Mouse (Mus musculus) heart, embryonic 12.5 days (tissue): Measurements from ENCODE around the gene Rad54l. TPM values are rescaled to one million over a fixed set of nuclear protein-coding genes. Genes with fewer than 3 reads are reported as not detected.

Source experiments
- ATAC-seq: fragments of 200-750 bp; cut with Nextera tagmentation; 2 replicates; pipeline ENCODE4 v1.8.0; 2017; ENCODE audit warnings: moderate TSS enrichment, moderate library complexity; ENCODE audit not compliant: insufficient number of reproducible peaks, low FRiP score
- H3K27ac ChIP-seq: fragments of 300-500 bp; sonication (generic); 2 replicates; pipeline ENCODE4 v1.5.1; 2016; ENCODE audit warnings: mild to moderate bottlenecking, moderate library complexity; ENCODE audit not compliant: poor library complexity, severe bottlenecking
- H3K27me3 ChIP-seq: fragments of 300-500 bp; sonication (generic); replicated peaks from 2 replicates; pipeline ENCODE4 v1.6.1; 2016; ENCODE audit warnings: mild to moderate bottlenecking, moderate library complexity
- H3K36me3 ChIP-seq: fragments of 300-500 bp; sonication (generic); 2 replicates; pipeline ENCODE4 v1.6.1; 2016; ENCODE audit warnings: mild to moderate bottlenecking, moderate library complexity
- H3K4me1 ChIP-seq: fragments of 300-500 bp; sonication (generic); replicated peaks from 2 replicates; pipeline ENCODE4 v1.6.1; 2016; ENCODE audit warnings: mild to moderate bottlenecking
- H3K4me2 ChIP-seq: fragments of 300-500 bp; sonication (generic); 2 replicates; pipeline ENCODE4 v1.6.1; 2016; ENCODE audit warnings: mild to moderate bottlenecking, moderate library complexity
- H3K4me3 ChIP-seq: fragments of 300-500 bp; sonication (generic); 2 replicates; pipeline ENCODE4 v1.5.1; 2016; ENCODE audit warnings: mild to moderate bottlenecking
- H3K9ac ChIP-seq: fragments of 300-500 bp; sonication (generic); 2 replicates; pipeline ENCODE4 v1.6.1; 2016; ENCODE audit warnings: mild to moderate bottlenecking, moderate library complexity
- H3K9me3 ChIP-seq: fragments of 300-500 bp; sonication (generic); replicated peaks from 2 replicates; pipeline ENCODE4 v1.6.1; 2016; ENCODE audit warnings: mild to moderate bottlenecking, moderate library complexity
- WGBS: fragments of 180-500 bp; shearing (Covaris S2); methylation state at CpG from one replicate; pipeline ENCODE4 v1.1.7; 2016; 5-methylcytosine and 5-hydroxymethylcytosine counted together
- polyA plus RNA-seq: library from polyadenylated mRNA; unstranded; fragments of >200 nt; fragmentation: Nextera tagmentation; extraction: Ambion mirVana; gene quantifications from 2 replicates; pipeline ENCODE4 v1.2.1, GENCODE M21; 2016

Rad54l gene
- polyA plus RNA-seq, 1 experiment from 2014 or later = 25.1 TPM

DNA sequence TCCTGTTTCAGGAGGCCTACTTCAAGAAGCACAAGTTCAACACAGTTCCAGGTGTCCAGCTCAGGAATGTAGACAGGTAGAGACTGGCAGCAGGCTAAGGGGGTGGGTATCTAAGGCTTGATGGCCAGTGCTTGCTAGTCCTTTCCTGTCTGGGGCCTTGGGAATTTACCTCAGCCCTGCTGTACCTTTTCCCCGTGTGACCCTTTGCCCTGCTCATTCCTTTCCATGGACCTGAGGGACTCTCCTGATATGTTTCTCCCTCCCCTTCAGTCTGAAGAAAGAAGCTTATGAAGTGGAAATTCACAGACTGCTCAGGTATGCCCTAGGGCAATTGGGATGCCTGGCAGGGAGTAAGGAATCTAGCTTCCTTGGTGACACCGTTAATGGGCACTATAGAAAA is 34.4 kb upstream of the Rad54l start:
- ATAC-seq = no peak

DNA sequence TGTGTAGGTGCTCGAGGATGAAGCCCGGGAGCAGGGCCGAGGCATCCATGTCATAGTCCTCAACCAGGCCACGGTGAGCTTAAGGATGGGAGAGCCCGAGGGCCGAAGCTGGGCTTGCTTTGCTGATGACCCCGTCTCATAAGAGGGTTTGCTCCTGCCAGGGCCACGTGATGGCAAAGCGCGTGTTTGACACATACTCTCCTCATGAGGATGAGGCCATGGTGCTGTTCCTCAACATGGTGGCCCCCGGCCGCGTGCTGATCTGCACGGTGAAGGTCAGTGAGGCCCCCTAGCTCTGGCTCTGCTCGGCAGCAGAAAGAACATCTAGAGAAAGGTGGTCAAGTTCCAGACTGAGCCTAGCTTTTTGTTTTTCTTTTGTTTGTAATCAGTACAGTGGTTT is 29.2 kb upstream of the Rad54l start:
- Histone ChIP-seq H3K4me3 (no peak overlapping the region), H3K27ac (no peak overlapping the region), H3K9me3 (no peaks in the 10 kb centered on the region), H3K4me2 (no peak overlapping the region), H3K9ac (no peak overlapping the region), H3K4me1 (peaks cover 11% of the 10 kb centered on the region), H3K36me3 (peaks cover 61% of the 10 kb centered on the region), H3K27me3 (no peaks in the 10 kb centered on the region)
- WGBS = 93% methylated on average over 15 of the region's 15 CpGs
- no peak for ATAC-seq

More for the DNA sequence above, 34.4 kb upstream of the Rad54l start:
- H3K27me3 ChIP-seq = no peaks in the 10 kb centered on the region
- H3K4me3 ChIP-seq = no peak overlapping the region
- H3K4me2 ChIP-seq = no peak overlapping the region
- H3K4me1 ChIP-seq = peaks cover 18% of the 10 kb centered on the region
- peaks cover 85% of the 10 kb centered on the region for H3K36me3 ChIP-seq
- no peak overlapping the region for H3K9ac ChIP-seq
- H3K27ac ChIP-seq = no peak overlapping the region
- 84% methylated on average over 2 of the region's 2 CpGs for WGBS
- no peaks in the 10 kb centered on the region for H3K9me3 ChIP-seq

DNA sequence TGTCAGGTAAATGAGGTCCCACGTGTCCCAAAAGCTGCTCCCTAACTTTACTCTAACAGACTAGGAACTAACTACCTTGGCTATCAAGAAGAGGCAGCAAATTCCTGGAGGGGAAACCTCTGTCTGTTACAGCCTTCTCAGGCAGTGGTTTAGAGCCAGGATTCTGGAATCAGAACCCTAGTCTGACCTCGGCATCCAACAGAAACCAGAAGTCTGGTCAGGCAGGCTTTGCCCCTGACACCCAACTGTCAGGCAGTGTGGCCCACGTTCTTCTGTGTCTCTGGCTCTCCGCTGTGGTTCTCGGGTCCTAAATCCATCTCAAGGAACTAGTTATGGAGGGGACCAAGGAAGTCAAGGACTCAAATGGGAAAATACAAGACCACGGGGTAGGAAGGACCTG is 27.7 kb upstream of the Rad54l start, which contains the start of gene Lurap1:
Gene Lurap1 (minus strand): TSS at position 101 of the 400 bp plus-strand sequence.
- Histone ChIP-seq H3K27me3 (no peaks in the 10 kb centered on the region), H3K4me1 (peaks cover 11% of the 10 kb centered on the region), H3K9ac (peak within 1 kb of the TSS; percentile 95), H3K27ac (peak within 1 kb of the TSS; percentile 91), H3K4me3 (peak within 1 kb of the TSS; percentile 88), H3K9me3 (0 out of 2 replicates have a peak, but pooled peaks cover 4% of the 10 kb centered on the region), H3K4me2 (peak within 1 kb of the TSS; percentile 83), H3K36me3 (peaks cover 47% of the 10 kb centered on the region)
- ATAC-seq = no peak
- 69% methylated on average over 6 of the region's 6 CpGs for WGBS

DNA sequence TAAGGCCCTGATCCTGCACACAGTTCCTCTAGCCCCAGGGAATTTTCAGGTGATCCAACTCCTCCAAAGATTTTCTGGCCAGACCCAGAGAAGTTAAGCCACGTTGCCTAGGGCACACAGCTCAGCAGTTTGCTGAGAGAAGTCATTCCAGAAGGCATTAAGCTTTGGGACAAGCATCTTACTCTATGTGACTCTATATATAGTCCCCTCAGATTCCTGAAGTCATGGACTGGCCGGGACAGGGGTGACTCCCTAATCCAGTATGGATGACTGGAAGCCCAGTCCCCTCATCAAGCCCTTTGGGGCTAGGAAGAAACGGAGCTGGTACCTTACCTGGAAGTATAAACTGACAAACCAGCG is 27.4 kb upstream of the Rad54l start:
- no peaks in the 10 kb centered on the region for H3K27me3 ChIP-seq
- peak overlapping the region; percentile 91 for H3K27ac ChIP-seq
- H3K4me3 ChIP-seq = peak overlapping the region; percentile 88
- peak overlapping the region; percentile 83 for H3K4me2 ChIP-seq
- H3K9me3 ChIP-seq = 0 out of 2 replicates have a peak, but pooled peaks cover 4% of the 10 kb centered on the region
- H3K4me1 ChIP-seq = peaks cover 11% of the 10 kb centered on the region
- ATAC-seq = no peak
- peaks cover 43% of the 10 kb centered on the region for H3K36me3 ChIP-seq
- H3K9ac ChIP-seq = peak overlapping the region; percentile 95
- 14% methylated on average over 4 of the region's 4 CpGs for WGBS

DNA sequence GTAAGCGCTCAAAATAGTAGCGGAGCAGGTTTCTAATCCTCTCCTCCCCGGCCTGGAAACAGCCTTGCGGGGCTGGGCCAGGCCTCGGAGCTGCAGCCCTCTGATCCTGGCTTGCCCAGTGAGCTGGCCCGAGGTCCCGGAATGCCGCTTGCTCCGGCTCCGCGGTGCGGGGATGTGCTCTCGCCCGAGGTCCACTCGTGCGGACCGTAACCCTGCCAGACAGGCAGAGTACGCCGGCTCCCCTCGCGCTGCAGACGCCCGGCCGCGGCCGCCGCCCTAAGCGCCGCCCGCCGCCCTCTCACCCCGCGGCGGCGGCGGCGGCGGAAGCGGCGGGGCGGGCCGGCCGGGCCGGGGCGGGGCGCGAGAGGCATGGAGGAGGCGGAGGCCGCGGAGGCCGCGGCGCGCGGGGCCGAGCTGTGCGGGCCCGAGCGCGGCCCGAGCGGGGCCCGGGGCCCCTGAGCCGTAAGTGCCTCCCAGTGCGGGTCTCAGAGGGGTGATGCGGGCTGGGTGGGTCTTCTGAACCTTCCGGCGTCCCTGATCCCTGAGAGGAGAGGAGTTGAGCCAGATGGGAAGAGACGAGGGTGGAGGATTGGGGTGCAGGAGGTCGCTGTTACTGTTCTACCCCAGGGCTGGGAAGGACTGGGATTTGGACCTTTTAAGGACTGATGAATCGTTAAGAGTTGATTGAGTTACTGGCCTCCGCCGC is 26.8 kb upstream of the Rad54l start:
- Histone ChIP-seq H3K27ac (peak overlapping the region; percentile 91), H3K36me3 (peaks cover 37% of the 10 kb centered on the region), H3K4me1 (peaks cover 11% of the 10 kb centered on the region), H3K4me3 (peak overlapping the region; percentile 88), H3K27me3 (no peaks in the 10 kb centered on the region), H3K9me3 (0 out of 2 replicates have a peak, but pooled peaks cover 4% of the 10 kb centered on the region), H3K9ac (peak overlapping the region; percentile 95), H3K4me2 (peak overlapping the region; percentile 83)
- 4% methylated on average over 70 of the region's 73 CpGs for WGBS
- peak; percentile 94 for ATAC-seq

DNA sequence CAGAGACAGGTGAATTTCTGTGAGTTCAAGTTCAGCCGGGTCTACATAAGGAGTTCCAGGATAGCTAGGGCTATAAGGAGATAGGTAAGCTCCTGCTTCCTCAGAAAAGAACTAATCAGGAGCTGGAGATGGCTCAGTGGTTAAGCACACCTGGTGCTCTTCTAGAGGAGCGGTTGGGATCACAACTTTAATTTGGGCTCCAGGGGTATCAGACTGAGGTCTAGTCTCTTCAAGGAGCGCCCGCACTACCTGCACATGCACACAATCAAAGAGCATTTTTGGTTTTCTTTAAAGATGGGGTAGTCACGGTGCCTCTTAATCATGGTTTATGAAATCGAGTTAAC is 26.3 kb upstream of the Rad54l start:
- Histone ChIP-seq H3K27me3 (no peaks in the 10 kb centered on the region), H3K36me3 (peaks cover 32% of the 10 kb centered on the region), H3K4me3 (peak overlapping the region; percentile 88), H3K4me1 (peaks cover 13% of the 10 kb centered on the region), H3K9me3 (0 out of 2 replicates have a peak, but pooled peaks cover 4% of the 10 kb centered on the region), H3K9ac (peak overlapping the region; percentile 95), H3K4me2 (peak overlapping the region; percentile 83), H3K27ac (peak overlapping the region; percentile 91)
- WGBS = 21% methylated on average over 6 of the region's 6 CpGs
- ATAC-seq = 0 out of 2 replicates have a peak, but pooled peaks have one; percentile 12

DNA sequence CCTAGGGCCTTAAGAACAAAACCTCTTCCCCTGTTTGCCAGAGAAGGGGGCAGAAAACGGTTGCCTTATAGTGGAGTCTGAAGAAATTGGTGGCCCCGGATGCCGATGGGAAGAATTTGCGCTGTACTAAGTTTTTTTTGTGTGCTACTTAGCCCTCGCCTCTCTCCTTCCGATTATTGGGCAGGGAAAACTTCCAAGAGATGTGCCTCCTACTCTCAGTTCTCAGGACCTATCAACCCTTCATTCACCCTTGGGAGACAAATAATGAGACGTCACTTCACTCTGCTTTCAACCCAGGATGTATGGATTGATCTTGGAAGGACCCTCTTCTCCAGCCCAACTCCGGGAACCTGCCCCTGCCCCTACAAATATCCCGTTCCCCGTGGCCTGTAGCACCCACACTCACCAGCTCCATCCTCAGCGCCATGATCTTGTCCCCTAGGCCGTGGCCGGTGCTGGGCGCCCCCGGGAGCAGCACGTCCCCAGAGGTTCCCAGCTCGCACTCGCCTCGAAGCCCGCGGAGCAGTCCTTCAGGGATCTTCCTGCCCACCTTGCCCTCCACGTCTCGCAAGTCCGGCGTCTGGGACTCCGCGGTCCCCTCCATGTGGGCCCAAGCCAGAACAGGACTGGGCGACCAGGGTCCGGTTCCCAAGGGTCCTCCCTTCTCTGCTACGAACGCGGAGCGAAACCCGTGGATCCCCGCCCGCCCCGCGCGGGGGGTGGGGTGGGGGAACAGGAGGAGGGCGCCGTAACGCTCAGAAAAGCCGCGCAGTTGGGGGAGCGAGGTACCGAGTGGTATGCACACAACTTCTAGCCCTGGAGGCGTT is 20.6 kb upstream of the Rad54l start:
- H3K9ac ChIP-seq = peak overlapping the region; percentile 79
- H3K27ac ChIP-seq = no peak overlapping the region
- WGBS = under 1% methylated on average over 47 of the region's 47 CpGs
- H3K4me2 ChIP-seq = peak overlapping the region; percentile 98
- H3K36me3 ChIP-seq = no peaks in the 10 kb centered on the region
- H3K9me3 ChIP-seq = 0 out of 2 replicates have a peak, but pooled peaks cover 4% of the 10 kb centered on the region
- peak; percentile 77 for ATAC-seq
- H3K27me3 ChIP-seq = 0 out of 2 replicates have a peak, but pooled peaks cover 6% of the 10 kb centered on the region
- H3K4me1 ChIP-seq = peaks cover 15% of the 10 kb centered on the region
- H3K4me3 ChIP-seq = peak overlapping the region; percentile 75

DNA sequence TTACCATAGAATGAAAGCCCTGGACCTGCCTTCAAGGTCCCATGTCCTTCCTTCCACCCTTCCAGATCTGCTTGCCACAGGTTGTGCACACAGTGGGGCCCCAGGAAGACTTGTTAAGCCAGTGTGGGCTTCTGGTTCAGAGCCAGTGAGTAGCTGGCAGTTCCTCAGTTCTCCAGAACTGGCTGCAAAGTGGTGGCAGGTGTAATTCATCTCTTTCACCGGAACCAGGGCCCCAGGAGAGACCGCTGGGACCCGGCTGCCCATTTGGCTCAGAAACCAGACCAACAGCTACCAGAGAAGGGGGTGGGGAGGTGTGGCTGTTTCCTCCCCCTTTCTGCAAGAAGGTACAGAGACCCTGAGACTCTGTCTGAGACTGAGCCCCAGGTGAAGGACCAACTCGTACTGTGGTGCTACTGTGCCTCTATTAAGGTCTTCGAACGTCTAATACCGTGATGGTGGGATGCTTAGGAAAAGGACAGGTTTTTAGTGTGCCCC is 19.9 kb upstream of the Rad54l start:
- peak overlapping the region; percentile 75 for H3K4me3 ChIP-seq
- peaks cover 15% of the 10 kb centered on the region for H3K4me1 ChIP-seq
- H3K27ac ChIP-seq = no peak overlapping the region
- ATAC-seq = no peak
- 0 out of 2 replicates have a peak, but pooled peaks cover 6% of the 10 kb centered on the region for H3K27me3 ChIP-seq
- WGBS = 9% methylated on average over 7 of the region's 7 CpGs
- H3K9me3 ChIP-seq = 0 out of 2 replicates have a peak, but pooled peaks cover 4% of the 10 kb centered on the region
- peak overlapping the region; percentile 98 for H3K4me2 ChIP-seq
- peak overlapping the region; percentile 79; the same call in 1 of the 2 replicates for H3K9ac ChIP-seq
- H3K36me3 ChIP-seq = no peaks in the 10 kb centered on the region

DNA sequence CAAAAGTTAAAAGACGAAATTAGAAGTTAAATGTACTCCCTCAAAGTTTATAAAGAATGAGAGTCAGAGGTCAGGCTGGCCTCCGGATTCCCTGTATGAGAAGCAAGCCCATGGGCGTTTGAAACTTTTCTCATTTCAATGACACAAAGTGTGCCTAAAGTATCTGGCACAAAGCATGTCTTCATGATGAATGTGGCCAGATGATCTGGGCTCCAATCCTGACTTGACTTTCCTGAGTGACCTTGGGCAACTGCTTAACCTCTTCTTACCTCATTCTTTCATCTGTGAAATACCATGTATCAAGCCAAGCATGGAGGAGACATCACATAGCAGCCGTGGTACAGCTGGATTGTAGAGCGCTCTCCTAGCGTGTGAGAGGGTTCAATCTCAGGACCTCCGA is 18.8 kb upstream of the Rad54l start:
- Histone ChIP-seq H3K27me3 (0 out of 2 replicates have a peak, but pooled peaks cover 6% of the 10 kb centered on the region), H3K4me2 (no peak overlapping the region), H3K36me3 (no peaks in the 10 kb centered on the region), H3K4me1 (peaks cover 18% of the 10 kb centered on the region), H3K4me3 (no peak overlapping the region), H3K9ac (no peak overlapping the region), H3K9me3 (0 out of 2 replicates have a peak, but pooled peaks cover 3% of the 10 kb centered on the region), H3K27ac (no peak overlapping the region)
- ATAC-seq = no peak
- WGBS = 85% methylated on average over 7 of the region's 7 CpGs

DNA sequence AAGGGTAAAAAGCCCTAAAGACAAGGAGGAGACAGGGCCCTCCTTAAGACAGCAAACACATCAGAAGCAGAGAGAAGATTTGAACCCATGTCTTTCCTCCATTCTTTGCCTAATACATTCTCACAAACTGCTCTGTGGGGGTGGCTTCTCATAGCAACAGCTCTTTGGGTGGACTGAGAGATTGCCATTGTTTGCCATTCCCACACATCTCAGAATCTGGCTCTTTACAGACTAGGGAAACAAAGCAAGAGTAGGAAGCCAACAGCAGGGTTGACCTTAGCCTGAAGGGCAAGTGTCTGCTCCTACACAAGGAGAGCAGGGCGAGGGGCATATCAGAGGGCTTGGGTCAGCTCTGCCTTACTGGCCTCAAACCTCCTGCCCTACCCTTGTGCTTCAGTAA is 18.2 kb upstream of the Rad54l start:
- 58% methylated on average over 1 of the region's 1 CpGs for WGBS
- Histone ChIP-seq H3K4me2 (no peak overlapping the region), H3K36me3 (no peaks in the 10 kb centered on the region), H3K4me1 (peaks cover 22% of the 10 kb centered on the region), H3K9ac (no peak overlapping the region), H3K27me3 (0 out of 2 replicates have a peak, but pooled peaks cover 6% of the 10 kb centered on the region), H3K27ac (no peak overlapping the region), H3K9me3 (no peaks in the 10 kb centered on the region), H3K4me3 (no peak overlapping the region)
- no peak for ATAC-seq
